Mouse (Mus musculus) ES-E14 (cell line): Measurements from ENCODE around the gene Slc17a3.

Source experiments
- CHD2 ChIP-seq: IDR thresholded peaks from 2 replicates; pipeline ENCODE4 v1.6.1; 2014; ENCODE audit warnings: mild to moderate bottlenecking, low read depth, low read length, inconsistent platforms
- HCFC1 ChIP-seq: IDR thresholded peaks from 2 replicates; pipeline ENCODE4 v1.6.1; 2012; ENCODE audit warnings: low read length, inconsistent platforms, borderline replicate concordance; ENCODE audit not compliant: insufficient read depth
- MAFK ChIP-seq: IDR thresholded peaks from 2 replicates; pipeline ENCODE4 v1.6.1; 2014; ENCODE audit warnings: mild to moderate bottlenecking, low read depth, low read length, inconsistent platforms; ENCODE audit not compliant: insufficient read depth
- ZC3H11A ChIP-seq: IDR thresholded peaks from 2 replicates; pipeline ENCODE4 v1.6.1; 2012; ENCODE audit warnings: low read depth, mild to moderate bottlenecking, inconsistent platforms, low read length, borderline replicate concordance
- ZNF384 ChIP-seq: IDR thresholded peaks from 2 replicates; pipeline ENCODE4 v1.6.1; 2012; ENCODE audit warnings: low read depth, low read length, inconsistent platforms

- TF ChIP-seq ZC3H11A = no peak
- no peak for TF ChIP-seq ZNF384
- TF ChIP-seq CHD2 = no peak
- TF ChIP-seq HCFC1 = no peak
- no peak for TF ChIP-seq MAFK
Observed at GRCm38 (mm10) chr13:23887026-23887725, 47.9 kb downstream of the Slc17a3 start.
